Mouse (Mus musculus): Measurements from ENCODE around the gene Tprn.

GRCm38 (mm10) chr2:25305587-25306359 lies 43.4 kb downstream of the Tprn start:
- TF ChIP-seq GATA1 (IDR thresholded peaks at IDR 0.05; ENCODE audit: low read length) (no peak), TAL1 (IDR thresholded peaks at IDR 0.05; ENCODE audit: low read length) (no peak)

Measured in erythroblast, embryonic 14.5 days (primary cell).